Mouse (Mus musculus) kidney, postnatal 0 days (tissue): ENCODE results near the gene Rubcnl. TPM values are rescaled to one million over a fixed set of nuclear protein-coding genes. Genes with fewer than 3 reads are reported as not detected.

ENCODE experiments used
- ATAC-seq: fragments of 200-750 bp; cut with Nextera tagmentation; replicated peaks from 2 replicates; pipeline ENCODE4 v1.8.0; 2017; ENCODE audit warnings: low read depth, moderate number of reproducible peaks, moderate TSS enrichment, moderate library complexity; ENCODE audit not compliant: low FRiP score
- DNase-seq: peaks from one replicate; pipeline ENCODE4 v3.0.0-alpha.2; 2016; ENCODE audit warnings: low spot score
- H3K27ac ChIP-seq: fragments of 300-500 bp; sonication (generic); 2 replicates; pipeline ENCODE4 v1.5.1; 2014; ENCODE audit warnings: mild to moderate bottlenecking
- H3K27me3 ChIP-seq: fragments of 300-500 bp; sonication (generic); 2 replicates; pipeline ENCODE4 v1.6.1; 2014; ENCODE audit warnings: low read length, mixed read lengths; ENCODE audit not compliant: insufficient read depth
- H3K36me3 ChIP-seq: fragments of 300-500 bp; sonication (generic); 2 replicates; pipeline ENCODE4 v1.6.1; 2014; ENCODE audit warnings: low read length, mixed read lengths; ENCODE audit not compliant: insufficient read depth
- H3K4me1 ChIP-seq: fragments of 300-500 bp; sonication (generic); replicated peaks from 2 replicates; pipeline ENCODE4 v1.6.1; 2014; ENCODE audit warnings: antibody characterized with exemption, low read length, mixed read lengths; ENCODE audit not compliant: insufficient read depth
- H3K4me2 ChIP-seq: fragments of 300-500 bp; sonication (generic); 2 replicates; pipeline ENCODE4 v1.6.1; 2014; ENCODE audit warnings: mild to moderate bottlenecking, low read length, moderate library complexity, mixed read lengths
- H3K4me3 ChIP-seq: fragments of 300-500 bp; sonication (generic); replicated peaks from 2 replicates; pipeline ENCODE4 v1.5.1; 2014; ENCODE audit warnings: low read depth, low read length
- H3K9ac ChIP-seq: fragments of 300-500 bp; sonication (generic); 2 replicates; pipeline ENCODE4 v1.6.1; 2014; ENCODE audit warnings: low read depth, low read length
- H3K9me3 ChIP-seq: fragments of 300-500 bp; sonication (generic); replicated peaks from 2 replicates; pipeline ENCODE4 v1.6.1; 2016; ENCODE audit warnings: low read length, inconsistent platforms, mixed read lengths
- CTCF ChIP-seq: IDR thresholded peaks from 2 replicates; pipeline ENCODE4 v1.5.1; 2016; ENCODE audit warnings: antibody characterized with exemption, low read depth, mild to moderate bottlenecking, moderate library complexity
- WGBS: fragments of 180-500 bp; shearing (Covaris S2); extraction: QIAGEN DNeasy Blood & Tissue Kit; methylation state at CpG from one replicate; pipeline ENCODE4 v1.1.7; 2014; 5-methylcytosine and 5-hydroxymethylcytosine counted together
- polyA plus RNA-seq: library from polyadenylated mRNA; unstranded; fragments of >200 nt; fragmentation: Nextera tagmentation; extraction: Ambion mirVana; gene quantifications from 2 replicates; pipeline ENCODE4 v1.2.1, GENCODE M21; 2015

Gene Rubcnl
- polyA plus RNA-seq, 1 experiment from 2014 or later, result 0.22 TPM

- peak; percentile 10; the same call in 1 of the 2 replicates for TF ChIP-seq CTCF
These were observed 4.7 kb upstream of the Rubcnl start for GRCm38 (mm10) chr14:75010986-75011655.

GRCm38 (mm10) chr14:75016715-75017020, 841 bp downstream of the Rubcnl start:
- no peaks in the 10 kb centered on the region for H3K4me1 ChIP-seq
- no peak overlapping the region for H3K9ac ChIP-seq
- TF ChIP-seq CTCF, result no peak
- ATAC-seq (no peak), DNase-seq (no peak)
- H3K36me3 ChIP-seq, result no peaks in the 10 kb centered on the region
- WGBS, result 76% methylated on average over 9 of the region's 9 CpGs
- H3K27ac ChIP-seq, result no peak overlapping the region
- H3K27me3 ChIP-seq, result no peaks in the 10 kb centered on the region
- peak overlapping the region; percentile 48 for H3K4me3 ChIP-seq
- peak overlapping the region; percentile 94 for H3K4me2 ChIP-seq
- H3K9me3 ChIP-seq, result no peaks in the 10 kb centered on the region

More at GRCm38 (mm10) chr14:75010986-75011655, 4.7 kb upstream of the Rubcnl start:
- Histone ChIP-seq H3K9me3 (no peaks in the 10 kb centered on the region), H3K4me2 (no peak overlapping the region), H3K36me3 (no peaks in the 10 kb centered on the region), H3K4me1 (no peaks in the 10 kb centered on the region), H3K27me3 (no peaks in the 10 kb centered on the region), H3K27ac (no peak overlapping the region), H3K9ac (no peak overlapping the region), H3K4me3 (no peak overlapping the region)
- ATAC-seq (no peak), DNase-seq (peak; percentile 51)
- 21% methylated on average over 8 of the region's 8 CpGs for WGBS

- Histone ChIP-seq H3K27ac (no peak overlapping the region), H3K9me3 (no peaks in the 10 kb centered on the region), H3K4me2 (no peak overlapping the region), H3K36me3 (no peaks in the 10 kb centered on the region), H3K4me3 (no peak overlapping the region), H3K9ac (no peak overlapping the region), H3K4me1 (no peaks in the 10 kb centered on the region), H3K27me3 (no peaks in the 10 kb centered on the region)
- no peak for TF ChIP-seq CTCF
- DNase-seq, result no peak
- ATAC-seq, result no peak
- WGBS, result 91% methylated on average over 7 of the region's 7 CpGs
These were observed 1.4 kb downstream of the Rubcnl start for GRCm38 (mm10) chr14:75017277-75017676.

GRCm38 (mm10) chr14:75017877-75018825, 2.3 kb downstream of the Rubcnl start:
- Histone ChIP-seq H3K4me3 (no peak overlapping the region), H3K4me2 (no peak overlapping the region), H3K36me3 (no peaks in the 10 kb centered on the region), H3K9ac (no peak overlapping the region), H3K27me3 (no peaks in the 10 kb centered on the region), H3K27ac (no peak overlapping the region), H3K4me1 (no peaks in the 10 kb centered on the region), H3K9me3 (no peaks in the 10 kb centered on the region)
- ATAC-seq, result no peak
- no peak for DNase-seq
- no peak for TF ChIP-seq CTCF
- WGBS, result 76% methylated on average over 18 of the region's 18 CpGs

GRCm38 (mm10) chr14:75018829-75019228, 3.0 kb downstream of the Rubcnl start:
- Histone ChIP-seq H3K9me3 (no peaks in the 10 kb centered on the region), H3K36me3 (no peaks in the 10 kb centered on the region), H3K4me1 (no peaks in the 10 kb centered on the region), H3K27me3 (no peaks in the 10 kb centered on the region), H3K27ac (no peak overlapping the region), H3K9ac (no peak overlapping the region), H3K4me3 (no peak overlapping the region), H3K4me2 (no peak overlapping the region)
- DNase-seq (no peak), ATAC-seq (no peak)
- TF ChIP-seq CTCF, result no peak
- 69% methylated on average over 4 of the region's 4 CpGs for WGBS

GRCm38 (mm10) chr14:75020581-75021253, 4.9 kb downstream of the Rubcnl start:
- no peak for TF ChIP-seq CTCF
- Histone ChIP-seq H3K4me2 (no peak overlapping the region), H3K27ac (no peak overlapping the region), H3K9ac (no peak overlapping the region), H3K27me3 (no peaks in the 10 kb centered on the region), H3K36me3 (no peaks in the 10 kb centered on the region), H3K9me3 (no peaks in the 10 kb centered on the region), H3K4me1 (no peaks in the 10 kb centered on the region), H3K4me3 (no peak overlapping the region)
- WGBS, result 75% methylated on average over 12 of the region's 12 CpGs
- DNase-seq, result no peak
- ATAC-seq, result no peak
